Mouse (Mus musculus): ENCODE data around the gene 3830406C13Rik.
"Not testable (repeated sequence)": the region's sequence is repeated elsewhere in the genome, so short reads cannot be mapped to it uniquely, and the experiment has no call there.

3830406C13Rik gene

GRCm38 (mm10) chr14:12284141-12284912 is at the start of gene 3830406C13Rik:
3830406C13Rik (plus strand) TSS chr14:12284173.
- DNase-seq (ENCODE audit: low spot score) = peak; percentile 76

GRCm38 (mm10) chr14:12243726-12244125 is 40.2 kb upstream of the 3830406C13Rik start:
- no peak for DNase-seq (ENCODE audit: low spot score)

DNA sequence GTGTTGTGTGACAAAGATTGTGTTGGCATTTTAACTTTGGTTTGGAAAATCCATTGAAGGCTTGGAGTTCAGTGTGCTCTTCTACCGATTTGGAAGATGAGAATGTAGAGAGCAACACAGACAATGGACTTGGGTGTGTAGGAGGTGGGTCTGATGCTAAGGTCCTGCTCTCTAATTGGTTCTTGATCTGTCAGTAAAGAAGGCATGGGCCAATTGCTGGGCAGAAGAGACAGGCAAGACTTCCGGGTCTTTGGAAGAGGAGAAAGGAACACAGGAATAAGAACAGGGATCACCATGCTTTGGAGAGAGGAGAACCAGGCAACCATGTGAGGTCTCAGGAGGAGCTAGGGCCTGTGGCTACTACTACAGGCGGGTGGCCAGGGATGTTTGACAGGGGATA is 7.9 kb upstream of the 3830406C13Rik start:
- no peak for DNase-seq (ENCODE audit: low spot score)

GRCm38 (mm10) chr14:12283641-12284040 is 332 bp upstream of the 3830406C13Rik start, which contains the start of gene Gm49355:
Gm49355 (plus strand) TSS chr14:12283976.
- no peak for DNase-seq (ENCODE audit: low spot score)

DNA sequence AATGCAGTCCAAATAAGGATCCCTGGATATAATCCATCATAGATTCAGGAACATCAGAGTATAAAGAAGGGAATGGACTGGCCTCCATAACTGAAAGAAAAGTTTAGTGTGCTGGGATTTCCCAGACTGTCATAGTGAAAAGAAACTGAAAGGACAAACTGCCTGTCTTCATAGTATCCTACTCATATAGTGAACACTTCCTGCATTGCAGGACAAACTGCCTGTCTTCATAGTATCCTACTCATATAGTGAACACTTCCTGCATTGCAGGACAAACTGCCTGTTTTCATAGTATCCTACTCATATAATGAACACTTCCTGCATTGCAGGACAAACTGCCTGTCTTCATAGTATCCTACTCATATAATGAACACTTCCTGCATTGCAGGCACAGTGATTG is 5.8 kb downstream of the 3830406C13Rik start:
- not testable (repeated sequence) for DNase-seq (ENCODE audit: low spot score)

DNA sequence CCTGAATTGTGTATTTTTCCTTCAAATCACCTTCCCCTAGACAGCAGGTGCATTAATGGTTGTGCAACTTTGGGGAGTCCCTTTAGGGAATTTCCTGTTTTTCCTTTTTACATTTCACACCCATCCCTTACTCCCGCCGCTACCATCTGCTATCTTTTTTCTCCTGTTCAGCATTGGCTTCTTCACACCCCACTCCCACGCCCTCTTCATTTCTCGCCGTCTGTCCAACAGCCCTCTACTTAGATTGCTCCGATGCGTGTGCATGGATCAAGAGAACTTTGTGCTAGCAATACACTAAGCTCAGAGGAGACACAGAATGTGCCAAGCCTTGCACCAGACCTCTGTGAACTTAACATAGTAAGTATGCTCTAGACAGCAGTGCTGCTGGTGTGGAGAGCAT is 12.4 kb downstream of the 3830406C13Rik start:
- no peak for DNase-seq (ENCODE audit: low spot score)

GRCm38 (mm10) chr14:12299171-12299570 is 15.2 kb downstream of the 3830406C13Rik start:
- DNase-seq (ENCODE audit: low spot score) = no peak

DNA sequence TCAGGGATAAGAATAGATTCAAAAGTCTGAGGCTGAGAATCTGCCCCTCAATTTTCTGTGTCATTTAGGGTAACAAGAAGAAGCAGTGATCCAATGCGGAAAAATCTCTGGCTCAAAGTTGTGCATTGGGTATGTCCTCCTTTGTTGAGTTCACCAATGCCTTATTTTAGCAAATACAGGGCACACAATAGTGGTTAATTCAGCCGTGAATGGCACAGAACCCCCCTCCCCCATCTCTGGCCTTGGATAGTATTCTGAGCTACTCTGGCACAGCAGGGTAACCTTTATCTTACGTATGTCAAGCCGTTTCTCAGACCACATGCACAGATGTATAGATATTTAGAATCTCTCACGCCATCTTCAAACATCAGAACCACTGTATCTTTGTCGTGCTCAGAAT is 15.7 kb downstream of the 3830406C13Rik start:
- DNase-seq (ENCODE audit: low spot score) = no peak

- DNase-seq (ENCODE audit: low spot score) = no peak
Measured at GRCm38 (mm10) chr14:12300275-12300674, 16.3 kb downstream of the 3830406C13Rik start.

GRCm38 (mm10) chr14:12300677-12301076 is 16.7 kb downstream of the 3830406C13Rik start:
- DNase-seq (ENCODE audit: low spot score) = no peak

DNA sequence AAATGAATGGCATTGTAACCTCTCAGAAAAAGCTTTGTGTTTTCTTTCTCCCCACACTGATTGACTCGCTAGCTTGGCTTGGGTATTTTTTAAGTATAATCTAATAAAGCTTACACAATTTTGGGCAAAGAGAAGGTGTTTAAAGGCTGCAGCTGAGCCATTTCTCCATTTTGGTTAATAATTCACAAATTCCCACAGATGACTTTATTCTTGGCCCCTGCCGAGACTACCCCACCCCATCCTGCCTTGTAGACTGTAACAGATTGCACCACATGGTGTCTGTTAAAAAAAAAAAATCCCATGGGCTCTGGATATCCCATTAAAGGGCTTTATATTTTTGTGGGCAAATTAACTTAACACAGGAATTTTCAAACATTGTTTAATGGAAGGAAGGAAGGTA is 19.1 kb downstream of the 3830406C13Rik start:
- DNase-seq (ENCODE audit: low spot score) = no peak

- DNase-seq (ENCODE audit: low spot score) = no peak
Measured at GRCm38 (mm10) chr14:12333622-12334021, 49.6 kb downstream of the 3830406C13Rik start.

DNA sequence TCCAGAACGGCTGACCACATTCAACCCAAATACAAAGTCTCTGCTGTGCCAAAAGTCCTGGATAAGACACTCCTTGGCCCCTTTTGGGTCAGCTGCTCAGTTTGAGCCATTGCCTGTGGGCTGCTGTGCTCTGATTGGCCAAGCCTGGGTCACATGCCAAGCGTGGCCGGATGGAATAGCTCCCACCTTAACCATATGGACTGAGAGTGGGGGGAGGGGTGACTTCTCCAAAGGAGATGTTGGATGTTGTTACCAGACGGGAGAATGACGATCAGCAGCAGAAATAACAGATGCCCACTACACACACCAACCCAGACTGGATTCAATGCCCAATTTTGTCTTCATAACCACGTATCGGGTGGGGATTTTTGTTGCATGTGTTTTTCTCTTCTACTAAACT is 51.0 kb downstream of the 3830406C13Rik start:
- no peak for DNase-seq (ENCODE audit: low spot score)

DNA sequence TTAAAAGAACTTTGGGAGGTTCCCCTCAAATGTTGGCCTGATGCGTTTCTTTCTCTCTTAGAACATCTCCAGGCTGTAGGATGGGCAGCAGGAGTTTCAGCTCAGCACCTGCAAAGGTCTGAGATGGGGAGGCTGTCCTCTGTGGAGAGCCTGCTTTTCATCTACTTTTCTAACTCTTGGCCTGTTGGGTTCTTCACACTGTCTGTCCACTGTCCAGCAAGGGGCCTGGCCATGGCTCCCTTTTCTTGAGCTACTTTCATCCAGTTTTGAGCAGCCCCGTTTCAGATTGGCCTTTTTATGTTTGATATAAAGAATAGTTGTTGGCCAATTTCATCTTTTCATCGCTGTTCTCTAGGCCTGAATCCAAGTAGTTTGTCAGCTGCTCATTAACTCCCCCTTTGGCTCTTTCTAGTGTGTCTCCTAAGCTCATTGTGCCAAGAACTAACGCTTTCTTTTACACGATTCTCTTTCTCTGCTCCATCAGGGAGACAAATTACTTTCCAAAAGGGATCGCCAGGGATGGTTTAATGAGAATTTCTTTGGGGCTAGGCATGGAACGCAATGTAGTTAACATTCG is 53.5 kb downstream of the 3830406C13Rik start:
- no peak for DNase-seq (ENCODE audit: low spot score)

DNA sequence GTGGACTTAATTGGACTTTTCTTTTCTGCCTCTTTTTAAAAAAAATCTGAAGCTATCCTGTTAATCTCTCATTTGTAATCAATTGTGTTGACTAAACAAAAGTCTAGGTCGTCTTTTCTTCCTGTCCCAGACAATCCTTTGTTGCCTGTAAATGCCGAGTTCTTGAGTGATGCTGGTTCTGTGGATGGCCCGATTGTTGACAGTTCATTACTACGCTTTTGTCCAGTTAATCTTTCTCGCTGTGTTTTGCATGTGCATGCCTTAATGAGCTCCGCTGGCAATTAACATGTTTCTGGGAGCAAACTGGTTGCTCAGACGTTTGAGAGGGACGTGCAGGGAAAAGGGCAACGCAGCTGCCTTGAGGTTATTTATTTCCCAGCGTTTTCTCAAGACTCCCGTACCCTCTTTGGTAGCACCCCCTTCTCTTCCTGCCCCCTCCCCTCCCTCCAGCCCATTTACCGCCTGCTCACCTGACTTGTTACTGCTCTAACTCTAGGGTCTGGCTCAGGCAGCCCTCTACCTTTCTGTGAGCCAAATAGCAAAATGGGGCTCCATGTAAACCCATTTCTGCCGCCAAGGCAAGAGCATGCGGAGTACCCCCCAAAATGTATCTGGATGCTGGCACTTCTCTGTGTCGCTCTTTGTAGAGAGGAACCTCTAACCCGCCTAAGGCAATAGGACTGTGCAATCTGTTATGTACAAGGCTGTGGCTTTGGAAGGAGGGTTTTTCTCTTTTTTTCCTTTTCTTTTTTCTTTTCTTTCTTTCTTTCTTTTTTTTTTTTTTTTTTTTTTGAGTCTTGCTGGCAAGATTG is 54.2 kb downstream of the 3830406C13Rik start:
- DNase-seq (ENCODE audit: low spot score) = no peak

DNA sequence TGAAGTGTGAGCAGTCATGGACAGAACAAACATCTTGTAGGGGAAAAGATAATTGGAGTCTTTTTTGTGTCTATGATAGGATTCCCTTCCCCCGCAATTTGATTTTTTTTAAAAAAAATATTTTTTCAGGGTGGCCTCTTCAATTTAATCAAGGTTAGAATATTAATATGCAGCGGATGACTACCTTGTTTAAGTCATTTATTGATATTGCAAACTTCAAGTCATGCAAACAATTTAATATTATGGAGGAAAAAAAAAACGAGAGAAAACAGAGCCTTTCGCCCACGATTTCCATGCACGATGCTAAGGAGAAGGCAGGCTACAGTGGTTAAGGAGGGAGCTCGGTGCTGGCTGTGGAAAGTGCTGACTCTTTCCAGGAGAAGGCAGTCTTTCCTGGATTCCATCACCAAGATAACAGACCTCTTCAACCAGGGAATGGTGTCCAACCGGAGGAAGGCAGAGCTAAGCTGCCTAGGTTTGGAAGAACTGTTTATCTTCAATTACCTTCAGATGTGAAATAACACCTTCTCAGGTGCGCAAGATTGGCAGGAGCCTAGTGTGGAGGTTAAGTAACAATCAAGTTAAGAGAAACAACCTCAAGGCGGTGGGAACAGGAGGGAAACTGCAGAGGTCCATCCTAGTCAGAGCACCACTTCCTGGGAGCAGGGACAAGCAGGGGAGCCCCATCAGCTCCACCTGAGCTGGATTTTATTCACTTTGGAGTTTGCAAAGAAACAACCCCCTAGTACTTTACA is 55.0 kb downstream of the 3830406C13Rik start:
- DNase-seq (ENCODE audit: low spot score) = no peak

DNA sequence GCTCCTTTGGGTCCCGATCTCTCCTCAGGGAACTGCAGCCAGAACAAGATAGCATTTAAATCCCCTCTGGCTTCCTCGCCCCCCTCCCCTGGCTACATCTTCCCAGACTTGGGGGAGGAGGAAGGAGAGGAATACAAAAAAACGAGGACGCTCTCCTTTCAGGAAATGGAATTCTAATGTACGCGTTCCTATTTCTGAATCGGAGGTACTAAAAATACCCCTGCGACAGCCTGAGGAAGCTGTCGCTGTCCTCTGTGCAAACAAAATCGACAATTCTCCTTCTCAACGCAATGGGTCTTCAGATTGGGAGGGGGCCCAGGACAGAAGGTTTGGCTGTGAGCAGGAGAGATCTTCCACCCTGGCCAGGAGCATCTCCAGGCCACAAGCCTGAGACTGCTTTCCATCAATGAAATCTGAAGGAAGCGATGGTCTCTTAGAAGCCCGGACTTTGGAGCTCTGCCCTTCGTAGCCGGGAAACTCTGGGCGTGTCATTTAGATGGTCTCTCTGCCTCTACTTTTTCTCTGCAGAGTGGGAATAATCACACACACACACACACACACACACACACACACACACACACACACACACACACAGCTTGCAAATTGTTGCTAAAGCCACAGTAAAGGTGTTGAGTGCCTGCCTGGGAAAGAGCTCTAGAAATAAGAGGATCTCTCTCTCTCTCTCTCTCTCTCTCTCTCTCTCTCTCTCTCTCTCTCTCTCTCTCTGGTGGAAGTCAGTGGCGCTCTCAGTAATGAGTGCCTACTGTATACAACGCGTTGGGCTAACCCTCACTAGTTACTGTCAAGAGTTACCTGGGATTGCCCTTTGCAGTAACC is 56.5 kb downstream of the 3830406C13Rik start:
- DNase-seq (ENCODE audit: low spot score) = no peak

GRCm38 (mm10) chr14:12341075-12341788 is 57.3 kb downstream of the 3830406C13Rik start:
- DNase-seq (ENCODE audit: low spot score) = no peak

- no peak for DNase-seq (ENCODE audit: low spot score)
Measured at GRCm38 (mm10) chr14:12341789-12342457, 58.0 kb downstream of the 3830406C13Rik start.

Data from ovary, postnatal 14 days (tissue).